Mouse (Mus musculus) brain, embryonic 14.5 days (tissue): ENCODE results near the gene Pola1. TPM values are rescaled to one million over a fixed set of nuclear protein-coding genes. Genes with fewer than 3 reads are reported as not detected.
A peak's percentile ranks its signal among the peaks of the same experiment; 100 is the strongest.

Experiments used
- DNase-seq: peaks from one replicate; pipeline ENCODE4 v3.0.0-alpha.2; 2011; ENCODE audit warnings: low read depth
- CTCF ChIP-seq: fragments of 200-500 bp; IDR thresholded peaks from 2 replicates; pipeline ENCODE4 v1.5.1; 2012; ENCODE audit warnings: inconsistent platforms, mild to moderate bottlenecking, moderate library complexity, borderline replicate concordance; ENCODE audit not compliant: insufficient read depth, insufficient read length; ENCODE audit errors: extremely low read depth
- POLR2A ChIP-seq: fragments of 200-500 bp; IDR thresholded peaks from 2 replicates; pipeline ENCODE4 v1.6.1; 2012; ENCODE audit warnings: mild to moderate bottlenecking, inconsistent platforms, borderline replicate concordance; ENCODE audit not compliant: poor library complexity, insufficient read depth, insufficient read length, severe bottlenecking; ENCODE audit errors: extremely low read depth
- polyA plus RNA-seq: library from polyadenylated mRNA; depleted of rRNA; stranded (reverse); fragments of >200 nt; gene quantifications from 2 replicates; pipeline ENCODE4 v1.2.3, GENCODE M21; 2012

The Pola1 gene
- polyA plus RNA-seq, 1 experiment: 4.9 TPM

DNA sequence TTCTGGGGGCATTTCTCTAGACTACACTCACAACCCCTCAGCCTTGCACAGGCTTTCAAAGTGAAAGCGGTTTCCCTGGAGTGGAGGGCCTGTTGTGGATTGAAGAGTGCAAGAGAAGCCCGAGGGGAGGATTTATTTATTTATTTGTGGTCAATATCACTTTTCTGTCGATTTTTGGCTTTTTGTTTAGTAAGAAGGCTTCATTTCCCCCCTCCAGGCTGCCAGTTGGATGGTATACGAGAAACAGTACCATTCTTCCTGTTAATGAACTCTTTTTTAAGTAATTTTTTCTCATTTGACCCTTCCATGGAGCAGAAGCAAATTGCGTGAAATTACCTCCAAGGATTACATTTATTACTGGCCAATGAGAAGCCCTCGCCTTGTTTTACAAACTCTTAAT, 332.2 kb downstream of the Pola1 start:
- DNase-seq: no peak

DNA sequence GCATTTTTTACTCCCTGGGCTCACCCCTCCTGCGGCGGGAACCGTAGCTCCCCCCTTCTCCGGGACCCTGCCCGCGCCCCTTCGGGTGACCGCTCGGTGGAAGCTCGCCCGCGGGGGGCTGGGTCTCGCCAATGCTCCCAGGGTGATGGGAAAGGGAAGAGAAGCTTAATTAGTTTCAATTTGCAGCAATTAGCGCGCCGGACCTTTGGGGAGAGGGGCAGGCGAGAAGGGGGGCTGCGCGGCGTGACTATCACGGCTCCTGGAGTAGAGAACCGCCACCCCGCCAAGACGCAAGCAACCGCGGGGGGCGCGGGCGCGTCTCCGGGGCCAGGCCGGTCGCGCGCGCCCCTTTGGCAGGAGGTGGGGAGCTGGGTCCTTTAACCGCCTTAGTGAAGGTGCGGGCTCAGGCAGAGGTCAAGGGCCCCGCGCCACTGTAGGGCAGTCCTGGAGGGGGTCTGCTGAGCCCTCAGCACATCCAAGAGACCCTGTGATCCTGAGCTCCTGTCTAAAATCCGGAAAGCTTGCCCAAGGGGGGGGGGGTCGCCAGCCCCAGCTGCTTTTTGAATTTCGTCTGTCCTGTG, 332.8 kb downstream of the Pola1 start:
- no peak for TF ChIP-seq POLR2A
- TF ChIP-seq CTCF: no peak

More for the DNA sequence above, 332.2 kb downstream of the Pola1 start:
- TF ChIP-seq CTCF (no peak), POLR2A (no peak)

DNA sequence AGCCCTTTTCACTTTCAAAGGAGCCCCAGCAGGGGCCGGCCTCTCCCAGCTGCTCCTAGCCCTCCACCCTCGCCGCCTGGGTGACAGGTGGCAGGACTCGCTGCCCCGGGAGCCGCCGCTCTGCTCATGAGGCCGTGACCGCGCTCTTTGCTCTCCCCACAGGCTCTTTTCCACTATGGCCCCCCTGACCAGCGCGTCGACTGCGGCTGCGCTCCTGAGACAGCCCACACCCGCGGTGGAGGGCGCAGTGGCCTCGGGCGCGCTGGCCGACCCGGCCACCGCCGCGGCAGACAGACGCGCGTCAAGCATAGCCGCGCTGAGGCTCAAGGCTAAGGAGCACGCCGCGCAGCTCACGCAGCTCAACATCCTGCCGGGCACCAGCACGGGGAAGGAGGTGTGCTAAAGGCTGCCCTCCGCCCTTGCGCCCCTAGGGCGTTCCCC, 334.9 kb downstream of the Pola1 start:
- peak; percentile 65 for DNase-seq
- TF ChIP-seq POLR2A: no peak
- no peak for TF ChIP-seq CTCF

More for the DNA sequence above, 332.8 kb downstream of the Pola1 start:
- peak; percentile 82 for DNase-seq

DNA sequence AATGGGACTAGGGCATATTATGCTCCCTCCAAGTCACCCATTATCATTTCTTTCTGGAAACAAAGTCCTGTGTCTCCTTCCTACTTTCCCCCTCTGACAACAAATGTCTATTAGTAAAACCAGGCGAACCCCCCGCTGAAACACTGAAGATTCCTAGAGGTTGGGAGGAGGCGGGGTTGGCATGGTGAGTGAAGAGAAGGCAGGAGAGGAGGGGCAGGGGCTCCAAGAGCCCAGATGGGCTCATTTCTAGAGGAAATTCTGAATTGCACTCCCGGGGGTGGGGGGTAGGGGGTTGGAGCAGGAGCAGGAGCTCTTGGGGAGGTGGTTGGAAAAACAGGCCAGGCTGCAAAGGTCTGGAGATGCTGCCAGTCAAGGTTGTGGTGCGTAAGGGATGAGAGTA, 336.1 kb downstream of the Pola1 start:
- peak; percentile 82 for DNase-seq

DNA sequence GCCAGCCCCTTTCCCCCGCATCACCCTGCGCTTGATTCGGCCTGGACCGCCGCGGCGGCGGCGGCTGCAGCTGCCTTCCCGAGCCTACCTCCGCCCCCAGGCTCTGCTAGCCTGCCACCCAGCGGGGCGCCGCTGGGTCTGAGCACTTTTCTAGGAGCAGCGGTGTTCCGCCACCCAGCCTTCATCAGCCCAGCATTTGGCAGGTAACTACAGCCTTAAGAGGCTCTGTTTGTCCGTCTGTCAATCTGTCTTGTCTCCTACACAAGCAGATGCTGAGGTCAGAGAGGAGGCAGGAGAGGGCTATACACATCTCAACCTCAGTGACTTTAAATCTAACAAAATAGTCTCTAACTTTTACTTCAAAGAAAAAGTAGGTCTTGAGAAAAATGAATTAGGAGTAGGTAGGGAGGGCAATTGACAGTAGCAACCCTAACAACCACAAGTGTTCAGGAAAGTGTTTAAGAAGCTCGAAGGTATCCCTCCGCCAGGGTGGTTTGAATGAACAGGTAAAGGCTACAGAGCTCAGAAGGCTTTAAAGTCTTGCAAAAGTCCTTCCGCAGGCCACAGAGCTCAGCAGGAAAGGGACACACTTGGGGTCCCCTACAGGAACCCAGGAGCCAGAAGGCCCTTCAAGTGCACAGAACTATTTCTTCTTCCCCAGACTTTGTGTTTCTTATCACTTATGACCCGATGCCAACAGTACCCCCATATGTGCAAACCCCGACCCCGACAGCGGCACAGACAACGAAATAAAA, 337.0 kb downstream of the Pola1 start:
- TF ChIP-seq POLR2A (no peak), CTCF (no peak)
- peak; percentile 49 for DNase-seq

More for the DNA sequence above, 336.1 kb downstream of the Pola1 start:
- TF ChIP-seq POLR2A (no peak), CTCF (no peak)

DNA sequence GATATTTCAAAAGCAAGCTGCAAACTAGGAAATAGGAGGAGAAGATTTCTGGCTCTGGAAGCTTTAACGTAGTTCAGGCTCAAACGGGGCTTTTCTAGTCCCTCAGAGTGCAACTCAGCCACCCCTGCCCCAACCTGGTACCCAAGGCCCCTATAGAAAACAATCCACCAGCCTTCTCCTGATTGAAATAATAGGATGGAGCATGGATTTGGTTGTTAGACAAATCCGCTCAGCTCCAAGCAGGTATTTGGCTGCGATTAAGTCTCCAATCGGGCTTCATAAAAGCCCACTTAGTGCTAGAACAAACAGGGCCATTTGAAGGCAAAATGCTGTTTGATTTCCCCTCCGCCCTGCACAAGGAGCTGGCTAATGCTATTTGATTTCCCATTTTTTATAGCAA, 339.9 kb downstream of the Pola1 start:
- no peak for DNase-seq
- TF ChIP-seq CTCF: no peak
- no peak for TF ChIP-seq POLR2A

DNA sequence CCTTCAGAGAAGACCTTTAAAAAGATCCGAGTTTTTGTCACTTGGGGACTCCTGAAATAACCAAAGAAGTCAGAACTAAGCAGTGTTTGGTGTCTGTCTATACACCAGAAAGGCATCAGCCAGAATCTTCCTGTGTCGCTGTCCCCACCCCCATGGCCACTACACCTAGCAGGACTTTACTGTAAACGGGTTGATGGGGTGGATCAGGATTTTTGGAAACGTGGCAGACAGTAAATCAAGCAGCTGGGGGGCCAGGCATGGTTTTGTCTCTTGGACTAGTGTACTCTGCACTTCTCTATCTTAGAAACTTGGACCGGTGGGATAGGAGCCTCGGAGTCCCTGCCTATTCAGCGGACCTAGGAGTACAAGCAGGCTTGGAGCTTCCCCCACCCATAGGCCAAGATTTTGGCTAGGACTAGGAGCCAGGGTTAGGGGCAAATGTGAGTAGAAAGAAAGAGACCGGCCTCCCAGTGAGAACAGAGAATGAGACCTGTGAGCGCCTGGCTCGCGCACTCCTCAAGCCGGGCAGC, 342.0 kb downstream of the Pola1 start:
- no peak for DNase-seq
- TF ChIP-seq CTCF (no peak), POLR2A (no peak)

DNA sequence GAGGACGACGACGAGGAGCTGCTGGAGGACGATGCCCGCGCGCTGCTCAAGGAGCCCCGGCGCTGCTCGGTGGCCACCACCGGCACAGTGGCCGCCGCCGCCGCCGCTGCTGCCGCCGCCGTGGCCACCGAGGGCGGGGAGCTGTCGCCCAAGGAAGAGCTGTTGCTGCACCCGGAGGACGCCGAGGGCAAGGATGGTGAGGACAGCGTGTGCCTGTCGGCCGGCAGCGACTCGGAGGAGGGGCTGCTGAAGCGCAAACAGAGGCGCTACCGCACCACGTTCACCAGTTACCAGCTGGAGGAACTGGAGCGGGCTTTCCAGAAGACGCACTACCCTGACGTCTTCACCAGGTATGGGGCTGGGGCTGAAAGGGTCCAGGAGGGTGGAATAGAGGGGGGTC, 342.9 kb downstream of the Pola1 start:
- DNase-seq: peak; percentile 34
- TF ChIP-seq POLR2A: no peak
- no peak for TF ChIP-seq CTCF

DNA sequence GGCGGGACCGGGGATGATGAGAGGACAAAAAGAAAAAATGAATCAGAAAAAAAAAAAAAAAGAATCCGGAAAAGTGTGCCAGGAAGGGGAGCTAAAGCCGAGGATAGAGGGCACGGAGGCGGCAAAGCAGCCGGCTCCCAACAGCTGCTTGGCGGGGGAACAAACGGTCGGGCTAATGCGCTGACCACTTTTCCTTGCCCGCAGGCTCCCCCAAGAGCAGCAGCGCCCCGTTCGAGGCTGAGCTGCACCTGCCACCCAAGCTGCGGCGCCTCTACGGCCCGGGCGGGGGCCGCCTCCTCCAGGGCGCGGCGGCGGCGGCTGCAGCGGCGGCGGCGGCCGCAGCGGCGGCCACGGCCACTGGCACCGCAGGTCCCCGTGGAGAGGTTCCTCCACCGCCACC, 343.6 kb downstream of the Pola1 start:
- TF ChIP-seq POLR2A (no peak), CTCF (no peak)
- peak; percentile 44 for DNase-seq

DNA sequence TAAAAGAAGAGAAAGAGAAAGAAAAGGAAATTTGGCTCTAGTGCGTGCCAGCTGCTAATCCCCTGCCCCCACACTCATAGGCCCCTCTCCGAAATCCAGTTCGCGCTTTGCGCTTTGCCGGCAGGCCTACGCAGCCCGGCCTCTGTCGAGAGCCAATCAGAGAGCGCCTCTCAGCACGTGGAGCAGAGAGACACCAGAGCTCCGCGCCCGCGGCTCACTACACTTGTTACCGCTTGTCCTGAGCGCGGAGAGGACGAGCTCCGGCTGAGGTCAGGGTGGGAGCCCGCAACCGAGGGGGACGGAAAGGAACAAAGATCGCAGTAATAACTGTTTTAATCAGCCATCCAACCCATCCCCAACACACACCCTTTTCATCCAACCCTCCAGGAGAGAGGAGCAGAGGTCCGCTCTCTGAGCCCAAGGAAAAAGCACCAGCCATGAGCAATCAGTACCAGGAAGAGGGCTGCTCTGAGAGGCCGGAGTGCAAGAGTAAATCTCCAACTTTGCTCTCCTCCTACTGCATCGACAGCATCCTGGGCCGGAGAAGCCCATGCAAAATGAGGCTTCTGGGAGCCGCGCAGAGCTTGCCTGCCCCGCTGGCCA, 345.6 kb downstream of the Pola1 start, which contains the start of gene Arx:
TSS of gene Arx (plus strand) at position 155 of the 603 bp plus-strand sequence.
- DNase-seq: peak; percentile 96
- peak; percentile 29; the same call in 1 of the 2 replicates for TF ChIP-seq POLR2A
- no peak for TF ChIP-seq CTCF

DNA sequence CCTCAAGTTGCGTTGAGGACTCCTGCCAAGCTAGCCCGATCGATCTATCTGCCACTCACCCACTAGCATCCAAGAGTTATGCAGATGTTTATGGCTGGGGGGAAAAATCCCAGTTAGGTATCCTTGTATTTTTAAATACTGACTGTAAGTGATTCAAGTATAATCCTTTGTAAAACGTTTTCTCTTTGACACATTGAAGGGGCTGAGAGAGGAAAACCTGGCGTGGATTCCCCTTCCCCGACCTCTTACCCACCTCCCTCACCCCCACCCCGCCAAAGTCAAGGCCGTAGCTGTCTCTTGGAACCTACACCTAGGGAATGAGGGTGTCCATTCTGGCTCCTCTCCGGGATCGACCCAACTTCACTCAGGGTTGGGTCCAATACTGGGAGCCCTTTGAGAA, 346.9 kb downstream of the Pola1 start:
- peak; percentile 76 for DNase-seq
- TF ChIP-seq CTCF (no peak), POLR2A (no peak)

DNA sequence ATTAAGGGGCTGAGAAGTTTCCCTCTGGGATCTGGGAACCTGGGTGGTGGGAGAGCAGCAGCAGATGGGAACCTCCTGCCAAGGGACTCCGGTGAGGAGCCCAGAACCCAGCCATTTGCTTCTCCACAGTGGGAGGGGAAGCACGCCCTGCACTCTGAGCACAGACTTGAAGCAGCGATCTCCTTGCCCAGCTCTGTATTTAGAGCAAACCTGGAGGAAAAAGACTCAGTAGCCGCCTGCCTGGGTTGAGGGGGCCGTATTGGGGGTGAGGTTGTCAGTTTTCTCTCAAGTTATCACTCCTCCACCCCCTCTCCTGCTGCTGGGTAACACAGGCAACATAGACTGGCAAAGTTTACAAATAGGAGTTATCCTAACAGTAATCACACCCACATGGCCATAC, 350.2 kb downstream of the Pola1 start:
- TF ChIP-seq CTCF (no peak), POLR2A (no peak)
- peak; percentile 71 for DNase-seq
